Mouse (Mus musculus): ENCODE results near the gene Tpt1. TPM values are rescaled to one million over a fixed set of nuclear protein-coding genes. Genes with fewer than 3 reads are reported as not detected.
"Not testable (repeated sequence)": the region's sequence is repeated elsewhere in the genome, so short reads cannot be mapped to it uniquely, and the experiment has no call there.

Tpt1 gene
- polyA plus RNA-seq, 1 experiment from 2014 or later, result 977 TPM

GRCm38 (mm10) chr14:75829817-75830216, 15.1 kb upstream of the Tpt1 start:
- not testable (repeated sequence) for H3K27ac ChIP-seq; H3K9me3 ChIP-seq; H3K36me3 ChIP-seq; H3K9ac ChIP-seq; ATAC-seq (ENCODE audit: insufficient number of reproducible peaks, insufficient read depth, low FRiP score, low TSS enrichment); H3K4me3 ChIP-seq; H3K27me3 ChIP-seq
- Histone ChIP-seq H3K4me1 (peaks cover 24% of the 10 kb centered on the region; the same call in 1 of the 2 replicates), H3K4me2 (replicated peaks) (peak overlapping the region; percentile 63; the same call in 1 of the 2 replicates)
- WGBS, result 57% methylated on average over 14 of the region's 14 CpGs

DNA sequence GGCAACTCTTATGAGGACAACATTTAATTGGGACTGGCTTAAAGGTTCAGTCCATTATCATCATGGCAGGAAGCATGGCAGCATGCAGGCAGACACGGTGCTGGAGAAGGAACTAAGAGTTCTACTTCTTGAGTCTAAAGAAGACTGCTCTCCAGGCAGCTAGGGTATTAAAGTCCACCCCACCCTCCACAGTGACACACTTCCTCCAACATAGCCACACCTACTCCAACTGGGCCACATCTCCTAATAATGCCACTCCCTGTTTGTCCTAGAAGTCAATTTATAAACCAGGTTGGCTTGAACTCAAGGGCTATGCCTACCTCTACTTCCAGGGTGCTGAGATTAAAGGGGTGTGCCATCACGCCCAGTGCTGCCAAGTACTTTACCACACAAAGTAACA, 12.9 kb upstream of the Tpt1 start:
- H3K4me2 ChIP-seq (replicated peaks), result no peak overlapping the region
- 91% methylated on average over 2 of the region's 2 CpGs for WGBS
- H3K36me3 ChIP-seq, result no peaks in the 10 kb centered on the region
- no peaks in the 10 kb centered on the region for H3K27me3 ChIP-seq
- H3K4me1 ChIP-seq, result peaks cover 35% of the 10 kb centered on the region; the same call in 1 of the 2 replicates
- no peak overlapping the region for H3K9ac ChIP-seq
- H3K4me3 ChIP-seq, result no peak overlapping the region
- H3K9me3 ChIP-seq, result no peaks in the 10 kb centered on the region
- no peak overlapping the region for H3K27ac ChIP-seq
- no peak for ATAC-seq (ENCODE audit: insufficient number of reproducible peaks, insufficient read depth, low FRiP score, low TSS enrichment)

DNA sequence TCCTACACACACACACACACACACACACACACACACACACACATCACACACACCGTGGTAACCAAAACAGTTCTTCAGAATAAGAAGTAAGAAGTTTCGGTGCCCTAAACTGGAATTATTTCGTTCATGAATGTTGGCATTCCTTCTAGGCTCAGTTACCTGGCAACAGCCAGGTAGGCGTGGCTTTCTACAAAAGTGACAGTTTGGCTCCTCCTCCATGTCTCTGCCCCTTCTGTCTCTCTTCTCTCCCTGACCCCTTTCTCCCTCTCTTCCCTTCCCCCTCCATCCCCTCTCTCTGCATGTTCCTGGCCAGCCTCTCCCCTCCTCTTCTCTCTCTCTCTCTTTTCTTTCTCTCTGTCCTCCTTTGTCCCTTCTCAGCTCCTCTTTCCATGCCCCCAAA, 11.9 kb upstream of the Tpt1 start:
- H3K4me2 ChIP-seq (replicated peaks), result peak overlapping the region; percentile 93
- H3K4me3 ChIP-seq, result peak overlapping the region; percentile 44
- no peaks in the 10 kb centered on the region for H3K36me3 ChIP-seq
- peaks cover 36% of the 10 kb centered on the region; the same call in 1 of the 2 replicates for H3K4me1 ChIP-seq
- peak overlapping the region; percentile 97 for H3K27ac ChIP-seq
- no peaks in the 10 kb centered on the region for H3K27me3 ChIP-seq
- WGBS, result 33% methylated on average over 4 of the region's 4 CpGs
- H3K9me3 ChIP-seq, result no peaks in the 10 kb centered on the region
- no peak overlapping the region for H3K9ac ChIP-seq
- no peak for ATAC-seq (ENCODE audit: insufficient number of reproducible peaks, insufficient read depth, low FRiP score, low TSS enrichment)

DNA sequence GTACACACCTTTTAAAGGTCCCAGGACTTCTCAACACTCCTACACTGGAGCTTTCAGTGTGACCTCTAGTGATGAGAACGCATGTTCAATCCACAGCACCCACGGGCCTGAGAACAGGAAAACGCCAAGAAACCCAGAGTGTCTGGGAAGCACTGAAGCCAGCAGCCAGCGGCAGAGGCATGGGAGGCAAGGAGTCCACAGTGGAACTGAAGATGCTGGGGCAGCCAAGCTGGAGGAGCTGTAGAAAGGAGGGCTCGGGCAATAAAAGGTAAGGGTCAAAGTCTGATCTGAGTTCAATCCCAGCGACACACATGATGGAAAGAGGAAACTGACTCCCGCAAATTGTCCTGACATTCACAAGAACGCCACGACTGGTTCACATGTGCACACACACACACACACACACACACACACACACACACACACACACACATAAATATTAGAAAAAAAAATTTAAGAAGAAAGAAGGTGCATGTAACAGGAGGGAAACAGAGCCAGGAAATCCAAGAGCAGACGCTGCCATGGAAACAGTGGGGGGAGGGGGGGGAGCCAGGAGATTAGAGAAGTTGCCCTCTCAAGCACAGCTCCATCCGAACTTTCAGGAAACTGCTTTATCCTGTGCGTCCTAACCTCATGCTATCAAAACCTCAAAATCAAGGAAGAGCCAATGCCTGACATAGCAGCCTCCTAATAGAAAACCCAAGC, 11.2 kb upstream of the Tpt1 start:
- Histone ChIP-seq H3K36me3 (no peaks in the 10 kb centered on the region), H3K9me3 (no peaks in the 10 kb centered on the region), H3K27me3 (no peaks in the 10 kb centered on the region), H3K4me1 (peaks cover 29% of the 10 kb centered on the region; the same call in 1 of the 2 replicates), H3K9ac (peak overlapping the region; percentile 39; the same call in 1 of the 2 replicates), H3K4me2 (replicated peaks) (peak overlapping the region; percentile 93), H3K27ac (peak overlapping the region; percentile 97), H3K4me3 (peak overlapping the region; percentile 44)
- peak; percentile 31; the same call in 1 of the 2 replicates for ATAC-seq (ENCODE audit: insufficient number of reproducible peaks, insufficient read depth, low FRiP score, low TSS enrichment)
- WGBS, result 5% methylated on average over 12 of the region's 12 CpGs

- peak; percentile 88 for ATAC-seq (ENCODE audit: insufficient number of reproducible peaks, insufficient read depth, low FRiP score, low TSS enrichment)
- under 1% methylated on average over 10 of the region's 10 CpGs for WGBS
Measured at GRCm38 (mm10) chr14:75834251-75834738, 10.6 kb upstream of the Tpt1 start.

GRCm38 (mm10) chr14:75834739-75835381, 10.0 kb upstream of the Tpt1 start:
- peak; percentile 17; the same call in 1 of the 2 replicates for ATAC-seq (ENCODE audit: insufficient number of reproducible peaks, insufficient read depth, low FRiP score, low TSS enrichment)
- under 1% methylated on average over 16 of the region's 16 CpGs for WGBS

More at GRCm38 (mm10) chr14:75834251-75834738, 10.6 kb upstream of the Tpt1 start:
- H3K4me3 ChIP-seq, result peak overlapping the region; percentile 44
- peak overlapping the region; percentile 97 for H3K27ac ChIP-seq
- H3K9ac ChIP-seq, result peak overlapping the region; percentile 68
- no peaks in the 10 kb centered on the region for H3K36me3 ChIP-seq
- no peaks in the 10 kb centered on the region for H3K27me3 ChIP-seq
- peak overlapping the region; percentile 93 for H3K4me2 ChIP-seq (replicated peaks)
- H3K9me3 ChIP-seq, result no peaks in the 10 kb centered on the region
- H3K4me1 ChIP-seq, result peaks cover 23% of the 10 kb centered on the region; the same call in 1 of the 2 replicates

GRCm38 (mm10) chr14:75836579-75836978, 8.3 kb upstream of the Tpt1 start:
- no peak for ATAC-seq (ENCODE audit: insufficient number of reproducible peaks, insufficient read depth, low FRiP score, low TSS enrichment)
- Histone ChIP-seq H3K4me2 (replicated peaks) (no peak overlapping the region), H3K27me3 (no peaks in the 10 kb centered on the region), H3K4me1 (peaks cover 23% of the 10 kb centered on the region; the same call in 1 of the 2 replicates), H3K36me3 (no peaks in the 10 kb centered on the region), H3K9ac (no peak overlapping the region), H3K27ac (no peak overlapping the region), H3K4me3 (no peak overlapping the region), H3K9me3 (no peaks in the 10 kb centered on the region)
- 91% methylated on average over 3 of the region's 3 CpGs for WGBS

More at GRCm38 (mm10) chr14:75834739-75835381, 10.0 kb upstream of the Tpt1 start:
- Histone ChIP-seq H3K27ac (peak overlapping the region; percentile 97), H3K9ac (peak overlapping the region; percentile 68), H3K27me3 (no peaks in the 10 kb centered on the region), H3K4me2 (replicated peaks) (peak overlapping the region; percentile 93), H3K9me3 (no peaks in the 10 kb centered on the region), H3K36me3 (no peaks in the 10 kb centered on the region), H3K4me3 (peak overlapping the region; percentile 44), H3K4me1 (peaks cover 23% of the 10 kb centered on the region; the same call in 1 of the 2 replicates)

DNA sequence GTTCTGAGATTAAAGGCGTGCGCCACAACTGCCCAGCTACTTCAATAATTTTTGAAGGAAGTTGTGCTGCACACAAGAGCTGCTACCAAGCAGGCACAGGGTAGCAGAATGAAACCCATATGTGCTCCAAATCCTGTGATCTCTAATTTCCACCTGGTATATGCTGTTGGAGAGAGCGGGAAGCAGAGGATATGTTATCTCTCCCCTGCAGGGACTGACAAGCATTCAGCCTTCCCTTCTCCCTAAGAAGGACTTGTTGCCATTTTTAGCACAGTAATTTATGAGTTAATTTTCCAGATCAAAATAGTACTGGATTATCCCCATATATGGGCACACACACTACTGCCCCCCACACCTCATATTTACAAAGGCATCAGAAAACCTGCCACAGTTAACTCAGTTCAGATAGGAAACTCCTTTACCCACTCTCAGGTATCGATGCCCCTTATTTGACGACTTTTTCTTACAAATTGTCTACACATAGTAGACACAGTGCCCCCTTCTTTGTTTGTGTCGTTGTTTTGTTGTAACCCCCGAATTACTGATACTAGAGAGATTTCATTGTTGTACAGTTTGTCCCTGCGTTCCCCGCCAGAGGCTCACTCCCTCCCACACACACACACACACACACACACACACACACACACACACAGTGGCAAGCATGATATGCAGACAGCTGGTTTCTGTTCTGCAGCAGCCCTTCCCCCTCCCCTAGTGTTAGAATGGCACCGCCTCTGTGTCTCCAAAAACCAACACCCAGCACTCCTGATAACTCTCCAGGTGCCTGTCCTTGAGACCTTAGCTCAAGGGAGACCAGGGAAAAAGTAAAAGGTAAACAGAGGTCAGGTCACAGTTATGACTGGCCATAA, 7.6 kb upstream of the Tpt1 start:
- 59% methylated on average over 10 of the region's 10 CpGs for WGBS
- H3K9me3 ChIP-seq, result no peaks in the 10 kb centered on the region
- H3K27me3 ChIP-seq, result no peaks in the 10 kb centered on the region
- peaks cover 23% of the 10 kb centered on the region; the same call in 1 of the 2 replicates for H3K4me1 ChIP-seq
- no peak overlapping the region for H3K27ac ChIP-seq
- no peak overlapping the region for H3K9ac ChIP-seq
- H3K4me3 ChIP-seq, result no peak overlapping the region
- H3K4me2 ChIP-seq (replicated peaks), result no peak overlapping the region
- no peaks in the 10 kb centered on the region for H3K36me3 ChIP-seq
- no peak for ATAC-seq (ENCODE audit: insufficient number of reproducible peaks, insufficient read depth, low FRiP score, low TSS enrichment)

GRCm38 (mm10) chr14:75841758-75842157, 3.1 kb upstream of the Tpt1 start:
- H3K4me2 ChIP-seq (replicated peaks); H3K9me3 ChIP-seq; H3K4me1 ChIP-seq; ATAC-seq (ENCODE audit: insufficient number of reproducible peaks, insufficient read depth, low FRiP score, low TSS enrichment); H3K27me3 ChIP-seq; H3K9ac ChIP-seq; H3K36me3 ChIP-seq; H3K27ac ChIP-seq; H3K4me3 ChIP-seq: not testable (repeated sequence)
- WGBS, result 71% methylated on average over 2 of the region's 2 CpGs

DNA sequence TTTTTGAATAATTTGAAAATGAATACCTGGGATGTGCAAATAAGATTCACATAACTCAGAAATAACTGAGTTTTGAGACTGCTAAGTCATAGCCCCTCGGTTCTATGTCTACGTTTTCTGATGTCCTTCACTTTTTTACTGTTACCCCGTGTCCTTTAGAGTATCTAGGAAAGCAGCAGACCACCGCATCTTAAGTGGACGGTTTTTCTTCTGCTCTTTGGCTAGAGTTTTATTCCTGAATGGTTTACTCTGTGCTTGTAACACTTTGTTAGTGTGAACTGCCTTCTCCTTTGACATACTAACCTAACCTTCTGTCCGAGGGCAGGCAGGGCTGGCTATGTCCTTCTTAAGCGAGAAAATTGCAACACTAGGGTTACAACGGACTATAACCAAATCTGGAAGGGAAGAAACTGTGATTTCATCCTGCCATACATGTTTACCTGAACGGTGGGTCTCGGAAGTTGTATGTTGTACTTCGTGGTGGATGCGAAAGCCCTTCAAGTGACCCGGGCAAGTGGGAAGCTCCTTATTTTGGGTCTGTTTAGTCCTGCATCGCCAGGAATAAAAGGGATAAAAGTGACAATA, 690 bp upstream of the Tpt1 start:
- 9% methylated on average over 14 of the region's 14 CpGs for WGBS
- H3K4me2 ChIP-seq (replicated peaks), result peak overlapping the region; percentile 68
- H3K9ac ChIP-seq, result peak overlapping the region; percentile 87
- peaks cover 26% of the 10 kb centered on the region for H3K36me3 ChIP-seq
- peaks cover 14% of the 10 kb centered on the region for H3K4me1 ChIP-seq
- H3K9me3 ChIP-seq, result no peaks in the 10 kb centered on the region
- H3K27ac ChIP-seq, result peak overlapping the region; percentile 96
- H3K4me3 ChIP-seq, result peak overlapping the region; percentile 81
- no peaks in the 10 kb centered on the region for H3K27me3 ChIP-seq
- no peak for ATAC-seq (ENCODE audit: insufficient number of reproducible peaks, insufficient read depth, low FRiP score, low TSS enrichment)

- Histone ChIP-seq H3K27ac (peak overlapping the region; percentile 96), H3K9ac (peak overlapping the region; percentile 87), H3K9me3 (no peaks in the 10 kb centered on the region), H3K4me3 (peak overlapping the region; percentile 81), H3K4me2 (replicated peaks) (peak overlapping the region; percentile 54), H3K36me3 (peaks cover 41% of the 10 kb centered on the region), H3K4me1 (peaks cover 14% of the 10 kb centered on the region), H3K27me3 (no peaks in the 10 kb centered on the region)
- whole genome bisulfite sequencing, result 0% methylated on average over 33 of the region's 40 CpGs
- ATAC-seq (ENCODE audit: insufficient number of reproducible peaks, insufficient read depth, low FRiP score, low TSS enrichment), result peak; percentile 55
Measured at GRCm38 (mm10) chr14:75845698-75846115, 814 bp downstream of the Tpt1 start.
